Mouse (Mus musculus) kidney, postnatal 0 days (tissue): Measurements from ENCODE around the gene Acoxl. TPM values are rescaled to one million over a fixed set of nuclear protein-coding genes. Genes with fewer than 3 reads are reported as not detected.
A peak's percentile ranks its signal among the peaks of the same experiment; 100 is the strongest.

ENCODE experiments used
- ATAC-seq: fragments of 200-750 bp; cut with Nextera tagmentation; replicated peaks from 2 replicates; pipeline ENCODE4 v1.8.0; 2017; ENCODE audit warnings: low read depth, moderate number of reproducible peaks, moderate TSS enrichment, moderate library complexity; ENCODE audit not compliant: low FRiP score
- DNase-seq: peaks from one replicate; pipeline ENCODE4 v3.0.0-alpha.2; 2016; ENCODE audit warnings: low spot score
- H3K27ac ChIP-seq: fragments of 300-500 bp; sonication (generic); 2 replicates; pipeline ENCODE4 v1.5.1; 2014; ENCODE audit warnings: mild to moderate bottlenecking
- H3K27me3 ChIP-seq: fragments of 300-500 bp; sonication (generic); 2 replicates; pipeline ENCODE4 v1.6.1; 2014; ENCODE audit warnings: low read length, mixed read lengths; ENCODE audit not compliant: insufficient read depth
- H3K36me3 ChIP-seq: fragments of 300-500 bp; sonication (generic); 2 replicates; pipeline ENCODE4 v1.6.1; 2014; ENCODE audit warnings: low read length, mixed read lengths; ENCODE audit not compliant: insufficient read depth
- H3K4me1 ChIP-seq: fragments of 300-500 bp; sonication (generic); replicated peaks from 2 replicates; pipeline ENCODE4 v1.6.1; 2014; ENCODE audit warnings: antibody characterized with exemption, low read length, mixed read lengths; ENCODE audit not compliant: insufficient read depth
- H3K4me2 ChIP-seq: fragments of 300-500 bp; sonication (generic); 2 replicates; pipeline ENCODE4 v1.6.1; 2014; ENCODE audit warnings: mild to moderate bottlenecking, low read length, moderate library complexity, mixed read lengths
- H3K4me3 ChIP-seq: fragments of 300-500 bp; sonication (generic); replicated peaks from 2 replicates; pipeline ENCODE4 v1.5.1; 2014; ENCODE audit warnings: low read depth, low read length
- H3K9ac ChIP-seq: fragments of 300-500 bp; sonication (generic); 2 replicates; pipeline ENCODE4 v1.6.1; 2014; ENCODE audit warnings: low read depth, low read length
- H3K9me3 ChIP-seq: fragments of 300-500 bp; sonication (generic); replicated peaks from 2 replicates; pipeline ENCODE4 v1.6.1; 2016; ENCODE audit warnings: low read length, inconsistent platforms, mixed read lengths
- CTCF ChIP-seq: IDR thresholded peaks from 2 replicates; pipeline ENCODE4 v1.5.1; 2016; ENCODE audit warnings: antibody characterized with exemption, low read depth, mild to moderate bottlenecking, moderate library complexity
- WGBS: fragments of 180-500 bp; shearing (Covaris S2); extraction: QIAGEN DNeasy Blood & Tissue Kit; methylation state at CpG from one replicate; pipeline ENCODE4 v1.1.7; 2014; 5-methylcytosine and 5-hydroxymethylcytosine counted together
- polyA plus RNA-seq: library from polyadenylated mRNA; unstranded; fragments of >200 nt; fragmentation: Nextera tagmentation; extraction: Ambion mirVana; gene quantifications from 2 replicates; pipeline ENCODE4 v1.2.1, GENCODE M21; 2015

Acoxl gene
- polyA plus RNA-seq, 1 experiment from 2014 or later, result 0.61 TPM

DNA sequence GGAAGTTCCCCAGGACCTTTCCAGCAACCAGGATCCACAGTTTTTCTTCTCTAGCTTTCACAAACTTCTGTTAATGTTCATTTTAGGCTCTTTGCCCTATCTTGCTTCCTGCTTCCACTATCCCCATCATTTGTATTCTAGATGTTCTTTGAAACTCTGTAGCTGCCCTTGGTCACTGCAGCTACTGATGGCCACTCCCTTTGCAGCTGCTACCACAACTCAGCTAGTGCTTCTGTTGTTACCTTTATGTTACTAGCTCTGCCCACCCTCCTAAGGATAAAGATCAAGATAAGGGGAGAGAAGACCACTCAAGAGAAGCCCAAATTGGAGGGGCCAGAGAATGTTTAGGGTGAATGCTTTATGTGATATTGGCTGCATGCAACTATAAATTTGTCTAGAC, 7.3 kb downstream of the Acoxl start:
- H3K4me3 ChIP-seq, result no peak overlapping the region
- no peaks in the 10 kb centered on the region for H3K27me3 ChIP-seq
- H3K27ac ChIP-seq, result no peak overlapping the region
- DNase-seq (no peak), ATAC-seq (no peak)
- no peak for TF ChIP-seq CTCF
- H3K9ac ChIP-seq, result no peak overlapping the region
- no peaks in the 10 kb centered on the region for H3K4me1 ChIP-seq
- H3K36me3 ChIP-seq, result no peaks in the 10 kb centered on the region
- H3K9me3 ChIP-seq, result no peaks in the 10 kb centered on the region
- H3K4me2 ChIP-seq, result no peak overlapping the region

DNA sequence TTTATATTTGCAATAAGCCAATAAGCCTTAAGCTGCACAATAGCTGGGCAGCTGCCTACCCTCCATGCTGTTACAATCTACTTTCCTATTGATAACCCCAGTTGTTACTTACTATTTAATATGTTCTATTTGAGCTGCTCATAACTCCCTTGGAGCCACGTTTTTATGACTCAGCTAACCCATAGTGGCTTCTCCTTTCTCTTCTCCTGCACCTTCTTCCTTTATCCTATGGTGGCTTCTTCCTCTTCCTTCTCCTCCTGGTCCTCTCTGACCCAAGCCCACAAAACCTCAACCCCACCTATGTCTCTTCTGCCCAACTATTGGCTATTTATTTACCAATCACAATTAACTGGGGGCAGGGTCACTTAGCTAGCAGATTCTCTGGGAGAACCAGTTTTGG, 7.9 kb downstream of the Acoxl start:
- ATAC-seq, result no peak
- 35% methylated on average over 1 of the region's 1 CpGs for WGBS
- H3K4me2 ChIP-seq, result no peak overlapping the region

DNA sequence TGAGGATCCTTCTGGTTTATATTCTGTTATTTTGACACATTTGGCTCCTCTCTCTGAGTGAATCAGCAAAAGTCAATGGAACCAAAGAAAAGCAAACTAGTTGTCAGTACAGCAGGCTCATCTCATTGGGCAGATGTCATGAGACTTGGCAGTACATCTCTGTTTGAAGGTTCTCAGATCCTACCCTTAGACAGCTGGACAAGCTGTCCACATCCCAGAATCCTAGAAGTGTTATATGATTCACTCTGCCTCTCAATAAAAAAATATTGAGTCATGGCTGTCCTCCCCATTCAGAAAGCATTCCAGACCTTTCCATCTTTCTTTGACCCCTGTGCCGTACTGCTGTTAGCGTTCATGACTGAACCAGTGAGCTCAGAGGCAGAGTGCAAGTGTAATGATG, 11.7 kb downstream of the Acoxl start:
- no peak for TF ChIP-seq CTCF
- DNase-seq, result no peak
- Histone ChIP-seq H3K9me3 (no peaks in the 10 kb centered on the region), H3K4me3 (no peak overlapping the region), H3K4me1 (no peaks in the 10 kb centered on the region), H3K36me3 (no peaks in the 10 kb centered on the region), H3K4me2 (no peak overlapping the region), H3K9ac (no peak overlapping the region), H3K27me3 (no peaks in the 10 kb centered on the region), H3K27ac (no peak overlapping the region)
- ATAC-seq, result no peak
- WGBS, result 64% methylated on average over 2 of the region's 2 CpGs

More for the DNA sequence above, 7.9 kb downstream of the Acoxl start:
- Histone ChIP-seq H3K9me3 (no peaks in the 10 kb centered on the region), H3K4me3 (no peak overlapping the region), H3K27ac (no peak overlapping the region), H3K4me1 (no peaks in the 10 kb centered on the region), H3K27me3 (no peaks in the 10 kb centered on the region), H3K36me3 (no peaks in the 10 kb centered on the region), H3K9ac (no peak overlapping the region)
- no peak for TF ChIP-seq CTCF
- no peak for DNase-seq

DNA sequence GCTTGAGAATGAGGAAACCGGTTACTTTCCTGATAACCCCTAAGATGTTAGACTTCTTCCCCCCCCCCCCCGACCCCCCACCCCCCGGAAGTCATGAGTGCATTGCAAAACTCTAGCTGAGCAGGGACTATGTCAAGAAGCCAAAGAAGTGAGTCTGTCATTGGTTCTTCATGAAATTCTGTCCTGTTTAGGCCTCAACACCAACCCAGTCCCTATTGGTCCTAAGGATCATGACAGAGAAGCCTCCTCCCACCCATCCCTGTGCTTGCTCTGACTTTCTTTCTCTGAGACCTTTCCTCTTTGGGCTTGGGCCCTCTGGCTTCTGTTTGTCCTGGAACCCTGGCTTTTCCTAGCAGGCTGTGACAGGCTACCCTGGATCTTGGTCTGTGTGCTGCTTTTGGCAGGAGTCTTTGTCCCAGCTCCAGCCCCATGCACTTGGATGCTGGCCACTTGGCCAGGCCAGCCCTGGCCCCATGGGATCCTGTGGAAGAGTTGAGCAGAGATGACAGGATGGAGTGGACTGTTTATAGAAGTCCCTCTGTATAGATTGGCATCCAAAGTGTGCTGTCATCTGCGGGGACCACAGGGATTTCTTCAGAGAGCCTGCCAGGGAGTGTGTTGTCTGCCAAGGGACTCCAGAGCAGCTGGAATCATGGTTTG, 15.8 kb downstream of the Acoxl start:
- Histone ChIP-seq H3K4me2 (no peak overlapping the region), H3K4me1 (no peaks in the 10 kb centered on the region), H3K9ac (no peak overlapping the region), H3K27ac (no peak overlapping the region), H3K27me3 (no peaks in the 10 kb centered on the region), H3K4me3 (no peak overlapping the region), H3K9me3 (no peaks in the 10 kb centered on the region), H3K36me3 (no peaks in the 10 kb centered on the region)
- WGBS, result 66% methylated on average over 4 of the region's 4 CpGs
- ATAC-seq (no peak), DNase-seq (peak; percentile 63)
- no peak for TF ChIP-seq CTCF

DNA sequence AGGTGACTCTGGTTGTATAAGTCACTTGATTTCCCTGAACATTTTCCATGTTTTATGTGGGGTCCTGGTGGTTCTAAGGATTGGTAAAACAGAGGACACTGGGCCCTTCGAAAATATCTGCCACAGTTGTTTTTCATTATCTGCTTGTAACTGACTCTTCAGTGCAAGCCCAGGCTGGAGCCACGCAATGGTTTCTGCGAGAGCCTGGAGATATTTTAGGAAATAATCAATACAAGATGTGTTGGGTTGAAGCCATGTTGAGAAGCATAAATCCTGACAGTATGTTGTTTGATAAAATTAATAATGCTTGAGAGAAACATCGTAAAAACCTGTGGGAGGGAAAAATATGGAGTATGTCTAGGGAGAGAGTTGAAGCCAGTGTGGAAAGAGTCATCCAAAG, 25.7 kb downstream of the Acoxl start:
- no peak for TF ChIP-seq CTCF
- Histone ChIP-seq H3K4me1 (no peaks in the 10 kb centered on the region), H3K4me2 (no peak overlapping the region), H3K9me3 (no peaks in the 10 kb centered on the region), H3K27ac (no peak overlapping the region), H3K4me3 (no peak overlapping the region), H3K9ac (no peak overlapping the region), H3K27me3 (no peaks in the 10 kb centered on the region), H3K36me3 (no peaks in the 10 kb centered on the region)
- 78% methylated on average over 4 of the region's 4 CpGs for WGBS
- DNase-seq (no peak), ATAC-seq (no peak)

DNA sequence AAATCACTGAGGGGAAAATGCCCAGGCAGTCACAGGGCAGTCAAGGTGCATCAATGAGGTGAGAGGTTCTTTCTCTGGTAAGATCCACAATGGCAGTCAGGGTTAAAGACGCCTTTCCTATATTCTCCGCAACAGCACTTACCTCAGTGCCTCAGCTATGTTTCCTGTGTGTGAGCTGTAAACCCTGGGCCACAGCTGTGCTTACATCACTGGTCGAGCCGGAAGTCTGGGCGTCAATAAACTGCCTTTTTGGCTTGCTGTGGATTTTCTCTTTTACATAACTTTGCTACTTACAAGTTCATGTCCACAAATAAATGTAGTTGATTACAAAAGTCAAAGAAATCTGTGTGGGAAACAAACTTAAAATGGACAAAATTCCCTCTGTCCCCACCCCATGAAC, 42.4 kb downstream of the Acoxl start:
- WGBS, result 66% methylated on average over 5 of the region's 5 CpGs
- H3K4me2 ChIP-seq, result no peak overlapping the region
- ATAC-seq (no peak), DNase-seq (no peak)
- H3K4me3 ChIP-seq, result no peak overlapping the region
- no peak overlapping the region for H3K9ac ChIP-seq
- no peaks in the 10 kb centered on the region for H3K36me3 ChIP-seq
- H3K4me1 ChIP-seq, result no peaks in the 10 kb centered on the region
- TF ChIP-seq CTCF, result no peak
- H3K27ac ChIP-seq, result no peak overlapping the region
- no peaks in the 10 kb centered on the region for H3K27me3 ChIP-seq
- no peaks in the 10 kb centered on the region for H3K9me3 ChIP-seq

DNA sequence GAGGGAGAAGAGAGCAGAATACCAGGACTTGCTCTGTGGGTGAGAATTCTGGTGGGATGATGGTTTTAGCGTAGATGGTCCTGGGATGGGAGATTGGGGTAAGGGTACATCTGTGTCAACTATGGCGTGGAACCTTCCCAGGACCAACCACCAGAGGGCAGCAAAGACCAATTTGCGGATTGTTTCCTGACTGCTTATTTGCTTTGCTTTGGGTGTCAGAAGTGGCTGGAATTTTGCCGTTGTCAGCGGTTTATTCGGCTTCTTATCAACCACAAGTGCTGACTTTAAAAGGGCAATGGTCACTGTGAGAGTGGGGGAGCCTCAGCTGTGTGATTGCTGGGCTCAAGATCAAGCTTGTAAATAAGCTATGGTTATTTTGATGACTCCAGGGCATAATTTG, 50.8 kb downstream of the Acoxl start:
- no peak; the same call in 1 of the 2 replicates for ATAC-seq

More for the DNA sequence above, 50.8 kb downstream of the Acoxl start:
- Histone ChIP-seq H3K4me2 (no peak overlapping the region), H3K9me3 (no peaks in the 10 kb centered on the region), H3K27ac (no peak overlapping the region), H3K27me3 (no peaks in the 10 kb centered on the region), H3K36me3 (no peaks in the 10 kb centered on the region), H3K4me1 (no peaks in the 10 kb centered on the region), H3K4me3 (no peak overlapping the region), H3K9ac (no peak overlapping the region)
- peak; percentile 91 for DNase-seq
- TF ChIP-seq CTCF, result peak; percentile 97
- 6% methylated on average over 6 of the region's 6 CpGs for WGBS
